Mouse (Mus musculus) cerebellum, adult 9-10 months (tissue): ENCODE measurements at regions not wholly inside any gene's neighbourhood (a gene's known extent, or its start where the extent isn't known, plus 50 kb on each side); places are given as distances from the start of the nearest gene placed in this dataset.

ENCODE experiments used
- DNase-seq: peaks from one replicate; pipeline ENCODE4 v3.0.0; 2022

- DNase-seq, result no peak
Observed at GRCm38 (mm10) chr3:147181501-147182365, 329.6 kb downstream of the Ttll7 start.

- no peak for DNase-seq
Observed at GRCm38 (mm10) chr3:147182366-147182875, 330.3 kb downstream of the Ttll7 start.

GRCm38 (mm10) chr3:147183656-147184290, 331.6 kb downstream of the Ttll7 start:
- no peak for DNase-seq

GRCm38 (mm10) chr3:147189737-147190136, 337.6 kb downstream of the Ttll7 start:
- no peak for DNase-seq

GRCm38 (mm10) chr3:147196626-147197025, 344.5 kb downstream of the Ttll7 start:
- no peak for DNase-seq

GRCm38 (mm10) chr3:147197215-147197614, 345.0 kb downstream of the Ttll7 start:
- DNase-seq, result no peak

GRCm38 (mm10) chr3:147211127-147211940, 359.2 kb downstream of the Ttll7 start:
- DNase-seq, result no peak

GRCm38 (mm10) chr3:147228663-147229062, 376.5 kb downstream of the Ttll7 start:
- no peak for DNase-seq

GRCm38 (mm10) chr3:147230594-147230993, 378.4 kb downstream of the Ttll7 start:
- no peak for DNase-seq

- no peak for DNase-seq
Observed at GRCm38 (mm10) chr3:147238398-147238797, 386.2 kb downstream of the Ttll7 start.

- no peak for DNase-seq
Observed at GRCm38 (mm10) chr3:147240651-147241050, 388.5 kb downstream of the Ttll7 start.

- DNase-seq, result peak; percentile 1
Observed at GRCm38 (mm10) chr3:147244911-147245430, 392.8 kb downstream of the Ttll7 start.

- no peak for DNase-seq
Observed at GRCm38 (mm10) chr3:147246141-147246540, 394.0 kb downstream of the Ttll7 start.

GRCm38 (mm10) chr3:147249466-147249865, 397.3 kb downstream of the Ttll7 start:
- DNase-seq, result no peak

- DNase-seq, result no peak
Observed at GRCm38 (mm10) chr3:147249906-147250305, 397.7 kb downstream of the Ttll7 start.

- no peak for DNase-seq
Observed at GRCm38 (mm10) chr3:147252226-147252788, 400.1 kb downstream of the Ttll7 start.

GRCm38 (mm10) chr3:147252812-147253211, 400.6 kb downstream of the Ttll7 start:
- DNase-seq, result no peak

- no peak for DNase-seq
Observed at GRCm38 (mm10) chr3:147254454-147254853, 402.3 kb downstream of the Ttll7 start.

GRCm38 (mm10) chr3:147260958-147261595, 408.9 kb downstream of the Ttll7 start:
- DNase-seq, result no peak

- DNase-seq, result no peak
Observed at GRCm38 (mm10) chr3:147266556-147266955, 414.4 kb downstream of the Ttll7 start.

- DNase-seq, result no peak
Observed at GRCm38 (mm10) chr3:147273446-147273845, 421.3 kb downstream of the Ttll7 start.

- DNase-seq, result no peak
Observed at GRCm38 (mm10) chr3:147278602-147279001, 426.4 kb downstream of the Ttll7 start.
